Mouse (Mus musculus): ENCODE measurements around the gene Krt84. TPM values are rescaled to one million over a fixed set of nuclear protein-coding genes. Genes with fewer than 3 reads are reported as not detected.

Gene Krt84
- polyA plus RNA-seq, 1 experiment from 2014 or later = not detected

GRCm38 (mm10) chr15:101484939-101485338, 47.7 kb downstream of the Krt84 start:
- H3K4me3 ChIP-seq (ENCODE audit: low read length) = no peak overlapping the region
- no peak overlapping the region for H3K4me2 ChIP-seq (ENCODE audit: low read depth, low read length)
- ATAC-seq (ENCODE audit: low read depth) = no peak
- no peak overlapping the region for H3K27ac ChIP-seq (ENCODE audit: low read length)
- WGBS = 80% methylated on average over 1 of the region's 1 CpGs
- no peaks in the 10 kb centered on the region for H3K27me3 ChIP-seq (ENCODE audit: control insufficient read depth, insufficient read depth, low read depth, low read length)
- no peaks in the 10 kb centered on the region for H3K9me3 ChIP-seq (ENCODE audit: control insufficient read depth, low read length)
- H3K9ac ChIP-seq (ENCODE audit: low read length) = no peak overlapping the region
- no peaks in the 10 kb centered on the region for H3K36me3 ChIP-seq (ENCODE audit: control insufficient read depth, insufficient read depth, low read length)
- H3K4me1 ChIP-seq (replicated peaks; ENCODE audit: control insufficient read depth, insufficient read depth, low read length) = no peaks in the 10 kb centered on the region

DNA sequence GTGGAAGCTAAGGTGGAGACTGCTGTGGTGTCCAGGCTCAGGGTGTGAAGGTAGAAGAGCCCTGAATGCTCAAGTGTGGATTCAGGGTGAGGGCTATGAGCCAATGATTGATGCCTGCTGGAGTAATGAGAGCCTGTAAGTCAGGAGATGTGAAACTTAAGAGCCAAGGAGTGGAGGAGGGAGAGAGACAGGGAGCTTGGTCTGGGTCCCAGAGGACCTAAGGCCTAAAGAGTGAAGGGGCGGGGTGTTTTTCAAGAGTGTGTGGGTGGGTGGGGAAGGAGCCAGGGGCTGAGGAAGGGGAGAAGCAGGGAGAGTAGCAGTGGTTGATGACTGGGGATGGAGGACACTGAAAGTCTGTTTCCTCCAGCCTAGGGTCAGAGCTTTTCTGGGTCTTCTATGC, 49.0 kb downstream of the Krt84 start:
- Histone ChIP-seq H3K4me1 (replicated peaks; ENCODE audit: control insufficient read depth, insufficient read depth, low read length) (peaks cover 7% of the 10 kb centered on the region; the same call in 1 of the 2 replicates), H3K9ac (ENCODE audit: low read length) (no peak overlapping the region), H3K27me3 (ENCODE audit: control insufficient read depth, insufficient read depth, low read depth, low read length) (peaks cover 6% of the 10 kb centered on the region), H3K4me2 (ENCODE audit: low read depth, low read length) (no peak overlapping the region), H3K9me3 (ENCODE audit: control insufficient read depth, low read length) (no peaks in the 10 kb centered on the region), H3K27ac (ENCODE audit: low read length) (no peak overlapping the region), H3K4me3 (ENCODE audit: low read length) (no peak overlapping the region), H3K36me3 (ENCODE audit: control insufficient read depth, insufficient read depth, low read length) (no peaks in the 10 kb centered on the region)
- ATAC-seq (ENCODE audit: low read depth) = no peak
- 33% methylated on average over 1 of the region's 1 CpGs for WGBS

- ATAC-seq (ENCODE audit: low read depth) = no peak
- Histone ChIP-seq H3K4me1 (replicated peaks; ENCODE audit: control insufficient read depth, insufficient read depth, low read length) (peaks cover 7% of the 10 kb centered on the region; the same call in 1 of the 2 replicates), H3K27ac (ENCODE audit: low read length) (no peak overlapping the region), H3K9ac (ENCODE audit: low read length) (no peak overlapping the region), H3K4me2 (ENCODE audit: low read depth, low read length) (no peak overlapping the region), H3K9me3 (ENCODE audit: control insufficient read depth, low read length) (no peaks in the 10 kb centered on the region), H3K4me3 (ENCODE audit: low read length) (no peak overlapping the region), H3K36me3 (ENCODE audit: control insufficient read depth, insufficient read depth, low read length) (no peaks in the 10 kb centered on the region), H3K27me3 (ENCODE audit: control insufficient read depth, insufficient read depth, low read depth, low read length) (peaks cover 6% of the 10 kb centered on the region)
- WGBS = 20% methylated on average over 4 of the region's 4 CpGs
Measured at GRCm38 (mm10) chr15:101482056-101482455, 50.6 kb downstream of the Krt84 start.

- Histone ChIP-seq H3K27me3 (ENCODE audit: control insufficient read depth, insufficient read depth, low read depth, low read length) (peaks cover 6% of the 10 kb centered on the region), H3K36me3 (ENCODE audit: control insufficient read depth, insufficient read depth, low read length) (no peaks in the 10 kb centered on the region), H3K9me3 (ENCODE audit: control insufficient read depth, low read length) (no peaks in the 10 kb centered on the region), H3K27ac (ENCODE audit: low read length) (no peak overlapping the region), H3K9ac (ENCODE audit: low read length) (peak overlapping the region; percentile 42), H3K4me2 (ENCODE audit: low read depth, low read length) (peak overlapping the region; percentile 61), H3K4me3 (ENCODE audit: low read length) (peak overlapping the region; percentile 37), H3K4me1 (replicated peaks; ENCODE audit: control insufficient read depth, insufficient read depth, low read length) (peaks cover 7% of the 10 kb centered on the region; the same call in 1 of the 2 replicates)
- no peak for ATAC-seq (ENCODE audit: low read depth)
- WGBS = 32% methylated on average over 11 of the region's 11 CpGs
Measured at GRCm38 (mm10) chr15:101479666-101480060, 53.0 kb downstream of the Krt84 start.

DNA sequence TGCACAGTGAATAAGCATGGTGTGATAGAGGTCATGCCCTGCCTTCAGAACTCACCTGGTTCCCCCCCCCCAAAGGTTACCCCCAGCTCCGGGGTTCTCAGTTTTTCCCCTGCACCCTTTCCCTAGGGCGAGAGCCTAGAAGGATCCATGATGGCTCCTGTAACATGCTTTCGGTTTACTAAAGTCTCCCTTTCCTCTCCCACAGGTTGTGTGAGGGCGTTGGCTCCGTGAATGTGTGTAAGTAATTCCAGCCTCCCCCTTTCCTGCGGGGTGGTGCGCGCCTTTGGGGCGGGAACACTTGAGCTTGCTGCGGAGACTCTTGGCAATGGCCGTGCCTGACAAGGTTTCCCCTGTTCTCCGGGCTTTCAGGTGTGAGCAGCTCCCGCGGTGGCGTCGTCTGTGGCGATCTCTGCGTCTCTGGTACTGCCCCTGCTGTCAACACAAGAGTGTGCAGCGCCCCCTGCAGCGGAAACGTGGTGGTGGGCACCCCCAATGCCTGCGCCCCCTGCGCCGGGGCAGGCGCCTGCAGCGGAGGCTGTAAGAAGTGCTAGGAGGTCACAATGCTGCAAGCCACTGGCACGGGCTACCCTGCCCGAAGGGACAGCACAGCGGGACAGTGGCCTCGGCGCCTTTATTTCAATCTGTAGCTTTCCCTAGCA, 53.5 kb downstream of the Krt84 start:
- H3K9me3 ChIP-seq (ENCODE audit: control insufficient read depth, low read length) = no peaks in the 10 kb centered on the region
- H3K9ac ChIP-seq (ENCODE audit: low read length) = peak overlapping the region; percentile 42
- H3K36me3 ChIP-seq (ENCODE audit: control insufficient read depth, insufficient read depth, low read length) = no peaks in the 10 kb centered on the region
- H3K27ac ChIP-seq (ENCODE audit: low read length) = no peak overlapping the region
- 5% methylated on average over 31 of the region's 31 CpGs for WGBS
- peak overlapping the region; percentile 61 for H3K4me2 ChIP-seq (ENCODE audit: low read depth, low read length)
- peak; percentile 73 for ATAC-seq (ENCODE audit: low read depth)
- H3K4me3 ChIP-seq (ENCODE audit: low read length) = peak overlapping the region; percentile 37
- H3K27me3 ChIP-seq (ENCODE audit: control insufficient read depth, insufficient read depth, low read depth, low read length) = peaks cover 6% of the 10 kb centered on the region
- H3K4me1 ChIP-seq (replicated peaks; ENCODE audit: control insufficient read depth, insufficient read depth, low read length) = peaks cover 7% of the 10 kb centered on the region; the same call in 1 of the 2 replicates

Small RNA genes lying within 50 kb of the gene (microRNA-seq; reads per million reads assigned to microRNA genes)
- gene Gm44393 = not detected
- not detected for gene Gm44460

Other genes with a start within 250 kb of the Krt84 start
- gene Atg101, start 248.5 kb downstream of the Krt84 start, polyA plus RNA-seq (2015; fragmentation: Nextera tagmentation; extraction: Ambion mirVana) = 75.0 and 82.4 TPM in 2 replicates
- gene 6030408B16Rik, start 239.6 kb downstream of the Krt84 start, polyA plus RNA-seq (2015; fragmentation: Nextera tagmentation; extraction: Ambion mirVana) = 57.2 and 59.7 TPM in 2 replicates
- gene Krt80, start 162.7 kb downstream of the Krt84 start, polyA plus RNA-seq (2015; fragmentation: Nextera tagmentation; extraction: Ambion mirVana) = 2.5 and 2.6 TPM in 2 replicates
- gene Krt7, start 121.8 kb downstream of the Krt84 start, polyA plus RNA-seq (2015; fragmentation: Nextera tagmentation; extraction: Ambion mirVana) = 173 and 187 TPM in 2 replicates
- gene Krt87, start 94.0 kb downstream of the Krt84 start, polyA plus RNA-seq (2015; fragmentation: Nextera tagmentation; extraction: Ambion mirVana) = 0.26 and 0.31 TPM in 2 replicates
- not detected in 2 replicates for gene Krt88, start 85.1 kb downstream of the Krt84 start, polyA plus RNA-seq (2015; fragmentation: Nextera tagmentation; extraction: Ambion mirVana)
- gene Krt81, start 69.1 kb downstream of the Krt84 start, polyA plus RNA-seq (2015; fragmentation: Nextera tagmentation; extraction: Ambion mirVana) = not detected in 2 replicates
- not detected in 2 replicates for gene Krt86, start 59.3 kb downstream of the Krt84 start, polyA plus RNA-seq (2015; fragmentation: Nextera tagmentation; extraction: Ambion mirVana)
- gene Krt83, start 41.3 kb downstream of the Krt84 start, polyA plus RNA-seq (2015; fragmentation: Nextera tagmentation; extraction: Ambion mirVana) = not detected in 2 replicates
- not detected in 2 replicates for gene Gm49425, start 15.6 kb downstream of the Krt84 start, polyA plus RNA-seq (2015; fragmentation: Nextera tagmentation; extraction: Ambion mirVana)
- not detected in 2 replicates for gene Krt82, start 17.8 kb upstream of the Krt84 start, polyA plus RNA-seq (2015; fragmentation: Nextera tagmentation; extraction: Ambion mirVana)
- gene Krt90, start 30.1 kb upstream of the Krt84 start, polyA plus RNA-seq (2015; fragmentation: Nextera tagmentation; extraction: Ambion mirVana) = not detected in 2 replicates
- gene Krt75, start 41.1 kb upstream of the Krt84 start, polyA plus RNA-seq (2015; fragmentation: Nextera tagmentation; extraction: Ambion mirVana) = 0.28 and 0.29 TPM in 2 replicates
- gene Gm5414, start 95.4 kb upstream of the Krt84 start, polyA plus RNA-seq (2015; fragmentation: Nextera tagmentation; extraction: Ambion mirVana) = not detected in 2 replicates
- not detected in 2 replicates for gene Gm5478, start 114.6 kb upstream of the Krt84 start, polyA plus RNA-seq (2015; fragmentation: Nextera tagmentation; extraction: Ambion mirVana)
- not detected in 2 replicates for gene Krt6b, start 147.5 kb upstream of the Krt84 start, polyA plus RNA-seq (2015; fragmentation: Nextera tagmentation; extraction: Ambion mirVana)
- 0.67 and 1.3 TPM in 2 replicates for gene Krt6a, start 161.5 kb upstream of the Krt84 start, polyA plus RNA-seq (2015; fragmentation: Nextera tagmentation; extraction: Ambion mirVana)
- gene Krt5, start 180.1 kb upstream of the Krt84 start, polyA plus RNA-seq (2015; fragmentation: Nextera tagmentation; extraction: Ambion mirVana) = 4.4 and 9.4 TPM in 2 replicates
- not detected in 2 replicates for gene Krt71, start 210.3 kb upstream of the Krt84 start, polyA plus RNA-seq (2015; fragmentation: Nextera tagmentation; extraction: Ambion mirVana)